Mouse (Mus musculus) gonadal fat pad, adult 2 months (tissue): Measurements from ENCODE around the gene B3galt6. TPM values are rescaled to one million over a fixed set of nuclear protein-coding genes. Genes with fewer than 3 reads are reported as not detected.

Experiments
- DNase-seq: peaks from one replicate; pipeline ENCODE4 v3.0.0-alpha.2; 2012; ENCODE audit warnings: low read depth
- polyA plus RNA-seq: library from polyadenylated mRNA; depleted of rRNA; stranded (reverse); fragments of >200 nt; gene quantifications from 2 replicates; pipeline ENCODE4 v1.2.3, GENCODE M21; 2012; rRNA removed

Gene B3galt6
- polyA plus RNA-seq: 8.8 and 9.6 TPM in 2 replicates

- no peak for DNase-seq
These were observed at the start of gene B3galt6, which contains the start of gene Sdf4 for GRCm38 (mm10) chr4:155992241-155992905. Gene B3galt6, minus strand, starts transcription at chr4:155992649. Gene Sdf4, plus strand, starts transcription at chr4:155992872.

GRCm38 (mm10) chr4:156034901-156035300, 42.5 kb upstream of the B3galt6 start:
- no peak for DNase-seq

- DNase-seq: no peak
These were observed 41.9 kb upstream of the B3galt6 start for GRCm38 (mm10) chr4:156034301-156034700.

- no peak for DNase-seq
These were observed 41.1 kb upstream of the B3galt6 start for GRCm38 (mm10) chr4:156033476-156034119.

- DNase-seq: no peak
These were observed 40.4 kb upstream of the B3galt6 start for GRCm38 (mm10) chr4:156032856-156033255.

GRCm38 (mm10) chr4:156031593-156032391, 39.3 kb upstream of the B3galt6 start:
- DNase-seq: peak; percentile 91

GRCm38 (mm10) chr4:156031255-156031592, 38.8 kb upstream of the B3galt6 start:
- DNase-seq: no peak

GRCm38 (mm10) chr4:156030651-156031118, 38.2 kb upstream of the B3galt6 start:
- no peak for DNase-seq

GRCm38 (mm10) chr4:156028580-156028979, 36.1 kb upstream of the B3galt6 start:
- no peak for DNase-seq

- no peak for DNase-seq
These were observed 33.6 kb upstream of the B3galt6 start, which contains the start of gene Tnfrsf18 for GRCm38 (mm10) chr4:156026013-156026412. Gene Tnfrsf18, plus strand, starts transcription at chr4:156026164.

GRCm38 (mm10) chr4:156024184-156024583, 31.7 kb upstream of the B3galt6 start:
- no peak for DNase-seq

- DNase-seq: no peak
These were observed 31.1 kb upstream of the B3galt6 start for GRCm38 (mm10) chr4:156023520-156023919.

- DNase-seq: no peak
These were observed 29.5 kb upstream of the B3galt6 start for GRCm38 (mm10) chr4:156021942-156022419.

GRCm38 (mm10) chr4:156021381-156021780, 28.9 kb upstream of the B3galt6 start:
- DNase-seq: no peak

GRCm38 (mm10) chr4:156019771-156020170, 27.3 kb upstream of the B3galt6 start:
- no peak for DNase-seq

- DNase-seq: no peak
These were observed 22.0 kb upstream of the B3galt6 start for GRCm38 (mm10) chr4:156014436-156014835.

GRCm38 (mm10) chr4:156013637-156014036, 21.2 kb upstream of the B3galt6 start, which contains the start of gene Tnfrsf4:
Gene Tnfrsf4, plus strand, starts transcription at chr4:156013843.
- no peak for DNase-seq

GRCm38 (mm10) chr4:156008369-156008768, 15.9 kb upstream of the B3galt6 start:
- no peak for DNase-seq

GRCm38 (mm10) chr4:156004109-156004508, 11.7 kb upstream of the B3galt6 start:
- no peak for DNase-seq

GRCm38 (mm10) chr4:155993606-155994005, 1.2 kb upstream of the B3galt6 start:
- DNase-seq: no peak

GRCm38 (mm10) chr4:155992906-155993547, 578 bp upstream of the B3galt6 start:
- no peak for DNase-seq

GRCm38 (mm10) chr4:155991908-155992230, 580 bp downstream of the B3galt6 start:
- no peak for DNase-seq
